Mouse (Mus musculus) WW6 (cell line): ENCODE results near the gene Amph.
"Not testable (repeated sequence)": the region's sequence is repeated elsewhere in the genome, so short reads cannot be mapped to it uniquely, and the experiment has no call there.

ENCODE experiments used
- DNase-seq: peaks from one replicate; pipeline ENCODE4 v3.0.0-alpha.2; 2013; ENCODE audit warnings: low read depth, low spot score

Amph gene

DNA sequence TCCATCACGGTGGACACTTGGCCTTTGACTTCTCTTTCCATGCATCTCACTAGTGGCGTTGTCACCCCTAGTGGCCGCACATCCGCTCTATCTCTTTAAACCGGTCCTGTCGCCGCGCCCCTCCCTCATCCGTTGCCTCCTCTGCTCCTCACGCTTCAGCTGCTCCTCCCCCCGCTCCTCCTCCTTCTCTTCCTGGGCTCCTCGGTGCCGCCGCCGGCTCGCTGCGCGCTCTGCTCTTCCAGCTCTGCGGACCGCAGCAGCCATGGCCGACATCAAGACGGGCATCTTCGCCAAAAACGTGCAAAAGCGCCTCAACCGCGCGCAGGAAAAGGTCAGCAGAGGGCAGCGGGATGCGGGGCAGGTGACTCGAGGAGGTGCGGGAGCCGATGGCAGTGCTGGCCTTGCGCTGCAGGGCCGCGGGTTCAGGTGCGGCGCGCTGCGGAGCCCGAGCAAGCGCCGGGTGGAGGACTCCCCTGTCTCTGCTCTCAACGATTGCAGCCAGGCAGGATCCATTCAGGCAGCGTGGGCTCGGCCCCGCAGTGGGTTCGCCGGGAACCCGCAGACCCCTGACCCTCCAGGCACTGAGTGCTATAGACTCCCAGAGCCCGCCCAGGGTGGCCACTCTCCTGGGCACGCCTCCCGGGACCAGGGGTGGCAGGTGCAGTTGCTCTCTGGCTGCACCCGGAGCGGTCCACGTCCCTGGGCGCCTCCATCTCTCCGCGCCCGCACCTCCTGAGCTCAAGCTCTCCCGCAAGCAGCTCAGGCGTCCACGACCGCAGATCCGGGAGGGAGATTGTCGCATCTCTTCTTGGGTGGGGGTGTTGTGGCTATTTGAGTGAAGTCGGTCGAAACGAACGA lies at the start of gene Amph:
TSS of gene Amph (plus strand) at position 35 of the 858 bp plus-strand sequence.
- peak; percentile 83 for DNase-seq

DNA sequence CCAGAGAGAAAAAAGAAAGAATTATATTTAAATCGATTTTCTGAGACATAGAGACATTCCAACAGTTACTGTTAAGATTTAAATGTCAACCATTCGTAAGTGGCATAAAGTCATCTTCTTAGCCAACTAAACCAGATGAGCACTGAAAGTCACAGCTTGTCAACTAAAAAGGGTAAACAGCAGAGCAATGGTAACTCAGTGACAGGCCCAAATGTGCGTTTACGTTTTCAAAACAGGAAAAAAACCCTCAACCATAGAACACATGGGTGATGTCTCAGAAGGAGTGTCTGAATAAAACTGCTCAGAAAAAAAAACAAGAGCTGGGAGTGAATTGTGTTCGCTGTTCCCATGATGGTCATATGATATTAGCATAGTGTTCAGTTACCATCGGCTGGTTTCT lies 44.4 kb upstream of the Amph start:
- no peak for DNase-seq

GRCm38 (mm10) chr13:18914774-18915173 lies 33.2 kb upstream of the Amph start:
- no peak for DNase-seq

GRCm38 (mm10) chr13:18933191-18933590 lies 14.8 kb upstream of the Amph start:
- DNase-seq, result not testable (repeated sequence)

GRCm38 (mm10) chr13:18947686-18948085 lies 319 bp upstream of the Amph start:
- no peak for DNase-seq

GRCm38 (mm10) chr13:18949029-18949350 lies 985 bp downstream of the Amph start:
- DNase-seq, result no peak

- no peak for DNase-seq
Observed at GRCm38 (mm10) chr13:18949626-18950200, 1.7 kb downstream of the Amph start.

- DNase-seq, result no peak
Observed at GRCm38 (mm10) chr13:18953575-18953974, 5.6 kb downstream of the Amph start.

GRCm38 (mm10) chr13:18956065-18956913 lies 8.3 kb downstream of the Amph start:
- no peak for DNase-seq

DNA sequence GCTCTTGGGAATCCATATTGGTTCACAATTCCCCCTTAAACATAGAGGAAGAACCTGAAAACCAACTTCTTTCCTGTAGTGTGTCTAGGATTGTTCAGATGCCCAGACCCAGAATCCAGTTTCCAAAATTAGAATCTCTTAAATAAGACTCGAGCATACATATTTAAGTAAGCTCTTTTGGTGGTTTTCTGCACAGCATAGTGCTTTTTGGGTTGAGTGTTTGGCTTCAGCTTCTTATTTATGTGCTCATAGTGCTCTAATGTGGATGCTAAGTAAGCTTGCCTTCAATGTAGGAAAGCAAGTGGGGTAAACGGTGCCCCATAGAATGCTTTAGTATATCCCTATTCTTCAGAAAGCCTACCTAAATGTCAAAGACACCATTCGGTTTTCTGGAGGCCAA lies 9.0 kb downstream of the Amph start:
- no peak for DNase-seq

DNA sequence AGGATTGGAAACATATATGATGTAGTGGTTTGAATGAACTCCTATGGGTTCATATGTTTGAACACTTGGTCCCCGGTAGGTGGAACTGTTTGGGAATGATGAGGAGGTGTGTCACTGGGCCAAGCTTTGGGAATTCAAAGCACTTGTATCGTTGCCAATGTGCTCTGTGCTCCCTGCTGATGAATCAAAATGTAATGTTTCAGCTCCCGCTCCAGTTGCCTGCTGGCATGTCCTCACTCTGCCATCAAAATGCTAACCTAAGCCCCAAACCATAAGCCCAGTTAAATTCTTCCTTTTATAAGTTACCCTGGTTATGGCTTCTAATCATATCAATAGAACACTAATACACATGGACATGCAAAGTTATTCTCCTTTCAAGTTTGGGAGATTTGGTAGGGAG lies 24.6 kb downstream of the Amph start:
- no peak for DNase-seq

GRCm38 (mm10) chr13:18974351-18974750 lies 26.3 kb downstream of the Amph start:
- DNase-seq, result no peak

DNA sequence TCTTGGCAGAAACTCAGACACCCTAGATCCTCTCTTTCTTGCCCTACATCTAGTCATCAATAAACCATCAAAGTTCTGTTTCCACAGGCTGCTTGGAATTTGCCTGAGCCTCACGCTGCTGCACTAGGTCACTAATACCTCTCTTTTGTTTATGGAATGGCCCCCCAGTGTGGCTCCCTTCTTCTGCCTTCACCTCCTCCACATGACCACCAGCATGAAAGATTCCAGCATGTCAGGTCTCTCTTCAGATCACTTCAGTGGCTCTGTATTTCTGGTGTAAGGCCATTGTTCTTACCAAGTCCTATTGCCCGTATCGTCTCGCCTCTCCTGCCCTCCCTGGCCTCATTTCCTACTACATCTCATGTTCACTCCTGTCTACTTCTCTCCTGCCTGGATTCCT lies 39.3 kb downstream of the Amph start:
- no peak for DNase-seq

DNA sequence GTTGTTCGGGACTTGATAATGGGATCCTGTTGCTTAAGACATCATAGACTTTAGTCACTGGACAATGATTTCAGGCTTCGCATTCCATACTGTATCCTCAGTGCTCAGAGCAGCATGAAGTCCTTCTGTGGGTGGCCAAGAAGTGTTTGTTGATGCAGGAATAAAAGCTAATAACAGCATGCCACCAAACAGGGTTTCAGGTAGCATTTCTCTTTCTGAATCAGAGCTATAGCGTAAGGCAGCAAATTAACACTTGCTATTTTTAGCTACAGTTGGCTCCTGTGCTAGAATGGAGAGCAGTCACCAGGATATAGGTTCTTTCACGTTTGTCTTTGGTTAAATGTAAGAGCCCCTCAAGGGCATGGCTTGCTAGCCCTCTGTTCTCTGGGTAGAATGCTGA lies 40.3 kb downstream of the Amph start:
- DNase-seq, result no peak

DNA sequence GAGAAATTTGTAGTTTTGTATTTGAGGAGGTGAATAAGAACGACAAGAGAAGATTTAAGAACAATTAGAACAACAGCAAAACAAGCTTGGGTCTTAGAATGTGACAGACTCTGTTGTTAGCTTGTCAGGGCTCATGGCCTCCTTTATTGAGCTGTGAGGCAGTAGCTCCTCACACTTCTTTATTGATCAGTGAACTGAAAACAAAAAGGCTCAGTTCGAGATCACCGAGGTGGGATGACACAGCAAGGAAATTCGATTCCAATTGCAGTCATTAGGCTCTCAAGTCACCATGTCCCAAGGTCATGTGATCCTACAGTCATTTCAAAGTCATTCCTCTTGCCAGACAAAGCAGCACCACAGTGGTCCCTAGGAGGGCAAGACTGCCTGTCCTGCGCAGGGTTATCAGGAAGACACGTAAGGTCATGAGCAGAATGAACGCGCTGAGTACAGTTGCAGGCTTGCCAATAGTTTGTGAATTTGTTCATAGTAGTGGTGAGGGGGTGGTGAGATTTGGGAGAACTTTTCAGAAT lies 41.2 kb downstream of the Amph start:
- no peak for DNase-seq

DNA sequence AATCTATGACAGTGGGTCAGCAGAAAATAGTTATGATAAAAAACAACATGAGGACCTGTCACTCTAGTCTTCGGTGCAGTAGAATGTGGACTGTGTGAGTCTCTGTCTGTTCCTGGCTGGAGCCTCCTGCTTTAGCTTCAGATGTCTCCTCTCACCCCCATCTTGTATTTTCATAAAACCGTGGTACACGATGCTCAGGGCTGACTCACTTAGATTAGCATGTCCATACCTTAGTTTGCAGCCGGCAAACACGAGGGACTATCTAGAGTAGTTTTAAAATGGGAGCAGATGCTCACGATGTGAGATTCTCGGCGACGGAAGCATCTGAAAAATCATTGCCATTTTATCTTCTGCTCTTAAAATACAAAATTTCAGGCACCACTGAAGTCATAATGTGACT lies 54.5 kb downstream of the Amph start:
- DNase-seq, result no peak

- DNase-seq, result no peak
Observed at GRCm38 (mm10) chr13:19004406-19004805, 56.4 kb downstream of the Amph start.

DNA sequence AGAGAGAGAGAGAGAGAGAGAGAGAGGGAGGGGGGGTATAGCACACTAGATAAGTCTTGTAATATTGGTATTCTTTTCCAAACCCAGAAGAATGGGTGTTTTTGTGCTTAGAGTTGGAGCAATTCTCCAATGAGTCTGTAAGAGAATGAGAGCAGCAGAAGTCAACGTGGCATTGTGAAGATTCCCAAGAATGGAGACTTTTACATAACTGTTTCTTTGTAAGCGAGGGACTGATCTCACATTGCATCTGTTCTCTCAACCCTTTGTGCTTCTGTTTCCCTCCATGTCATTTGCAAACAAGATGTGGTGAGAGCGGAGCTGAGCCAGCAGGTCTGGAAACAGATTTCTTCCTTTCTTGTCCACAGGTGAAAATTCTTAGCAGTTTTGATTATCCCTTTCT lies 60.4 kb downstream of the Amph start:
- no peak for DNase-seq

- DNase-seq, result no peak
Observed at GRCm38 (mm10) chr13:19014825-19015375, 66.9 kb downstream of the Amph start.

DNA sequence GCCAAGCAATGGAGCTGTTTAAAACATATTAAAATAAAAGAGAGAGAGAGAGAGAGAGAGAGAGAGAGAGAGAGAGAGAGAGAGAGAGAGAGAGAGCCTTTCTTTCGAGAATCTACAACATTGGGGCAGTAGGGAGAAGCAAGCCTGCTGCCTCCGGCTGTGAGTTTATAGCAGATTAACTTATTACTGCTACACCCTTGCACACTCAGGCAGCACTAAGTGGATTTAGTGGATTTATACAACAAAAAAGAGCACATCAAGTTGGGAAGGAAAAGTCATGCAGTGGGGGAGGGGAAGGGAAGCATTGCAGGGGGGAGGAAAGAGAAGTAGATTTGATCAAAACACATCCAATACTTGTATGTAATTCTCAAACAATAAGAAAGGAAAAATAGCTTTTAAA lies 73.5 kb downstream of the Amph start:
- no peak for DNase-seq

- no peak for DNase-seq
Observed at GRCm38 (mm10) chr13:19022310-19022709, 74.3 kb downstream of the Amph start.

GRCm38 (mm10) chr13:19025091-19025688 lies 77.2 kb downstream of the Amph start:
- no peak for DNase-seq
